Mouse (Mus musculus) C2C12 (cell line): Measurements from ENCODE around the gene Pqlc2. TPM values are rescaled to one million over a fixed set of nuclear protein-coding genes. Genes with fewer than 3 reads are reported as not detected.

Source experiments
- H3K27me3 ChIP-seq: one replicate; pipeline ENCODE4 v1.6.1; 2011; ENCODE audit not compliant: control insufficient read depth, insufficient read depth, insufficient read length
- H3K36me3 ChIP-seq: one replicate; pipeline ENCODE4 v1.6.1; 2011; ENCODE audit not compliant: control insufficient read depth, insufficient read depth
- H3K4me3 ChIP-seq: one replicate; pipeline ENCODE4 v1.5.1; 2011; ENCODE audit warnings: mild to moderate bottlenecking, control low read depth; ENCODE audit not compliant: poor library complexity, insufficient read depth, severe bottlenecking
- H3K79me2 ChIP-seq: one replicate; pipeline ENCODE4 v1.6.1; 2011; ENCODE audit not compliant: control insufficient read depth, insufficient read depth
- H3K79me3 ChIP-seq: one replicate; pipeline ENCODE4 v1.6.1; 2011; ENCODE audit warnings: low read depth, control low read depth
- H3ac ChIP-seq: one replicate; pipeline ENCODE3; 2011; ENCODE audit warnings: low read depth; ENCODE audit not compliant: control insufficient read depth, insufficient read length
- CEBPB ChIP-seq: IDR thresholded peaks from one replicate; pipeline ENCODE4 v1.6.1; 2011; ENCODE audit warnings: low read depth, mild to moderate bottlenecking, control low read depth, moderate library complexity
- CTCF ChIP-seq: IDR thresholded peaks from one replicate; pipeline ENCODE4 v1.5.1; 2011; ENCODE audit not compliant: control insufficient read depth, insufficient read depth, insufficient read length
- FOSL1 ChIP-seq: IDR thresholded peaks from one replicate; pipeline ENCODE4 v1.8.0; 2011; ENCODE audit warnings: mild to moderate bottlenecking, low read length; ENCODE audit not compliant: poor library complexity, insufficient read depth, severe bottlenecking
- MAX ChIP-seq: IDR thresholded peaks from one replicate; pipeline ENCODE4 v1.6.1; 2011; ENCODE audit warnings: mild to moderate bottlenecking, control low read depth
- MYOD1 ChIP-seq: IDR thresholded peaks from one replicate; pipeline ENCODE4 v1.6.1; 2011; ENCODE audit warnings: low read depth; ENCODE audit not compliant: control insufficient read depth, insufficient read length
- MYOG ChIP-seq: IDR thresholded peaks from one replicate; pipeline ENCODE4 v1.6.1; 2011; ENCODE audit not compliant: control insufficient read depth, insufficient read length; ENCODE audit errors: extremely low read depth
- USF1 ChIP-seq: IDR thresholded peaks from one replicate; pipeline ENCODE4 v1.6.1; 2011; ENCODE audit warnings: low read depth, mild to moderate bottlenecking, control low read depth, moderate library complexity
- polyA plus RNA-seq: library from polyadenylated mRNA; unstranded; fragments of >200 nt; fragmentation: generic; extraction: Trizol; gene quantifications from one replicate; pipeline ENCODE4 v1.2.1, GENCODE M21; 2012; ENCODE audit warnings: missing spikeins

The Pqlc2 gene
- polyA plus RNA-seq, 1 experiment, result 6.0 TPM

DNA sequence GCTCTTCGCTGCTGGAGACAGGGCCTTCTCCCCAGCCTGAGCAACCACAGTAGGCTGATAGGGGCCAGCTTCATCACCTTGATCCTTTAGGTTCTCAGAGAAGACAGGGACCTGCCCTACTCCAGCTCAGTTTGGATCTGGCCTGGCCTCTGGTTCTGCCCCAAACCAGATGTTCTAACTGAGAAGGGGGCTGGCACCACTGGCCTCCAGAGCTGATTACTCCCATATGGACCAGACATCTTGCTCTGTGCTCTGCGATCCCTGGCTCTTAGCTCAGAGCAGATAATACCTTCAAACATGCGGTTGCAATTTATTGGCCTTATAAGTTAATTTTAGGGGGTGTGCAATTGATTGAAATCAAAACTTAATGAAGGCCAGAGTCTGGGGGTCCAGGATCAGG lies 43.2 kb downstream of the Pqlc2 start:
- Histone ChIP-seq H3ac (no peak overlapping the region), H3K79me2 (peaks cover 15% of the 10 kb centered on the region), H3K79me3 (peaks cover 5% of the 10 kb centered on the region), H3K27me3 (no peaks in the 10 kb centered on the region), H3K4me3 (no peak overlapping the region), H3K36me3 (peaks cover 51% of the 10 kb centered on the region)
- TF ChIP-seq USF1 (no peak), FOSL1 (no peak), CEBPB (no peak), MYOG (no peak), CTCF (no peak), MAX (no peak), MYOD1 (no peak)

DNA sequence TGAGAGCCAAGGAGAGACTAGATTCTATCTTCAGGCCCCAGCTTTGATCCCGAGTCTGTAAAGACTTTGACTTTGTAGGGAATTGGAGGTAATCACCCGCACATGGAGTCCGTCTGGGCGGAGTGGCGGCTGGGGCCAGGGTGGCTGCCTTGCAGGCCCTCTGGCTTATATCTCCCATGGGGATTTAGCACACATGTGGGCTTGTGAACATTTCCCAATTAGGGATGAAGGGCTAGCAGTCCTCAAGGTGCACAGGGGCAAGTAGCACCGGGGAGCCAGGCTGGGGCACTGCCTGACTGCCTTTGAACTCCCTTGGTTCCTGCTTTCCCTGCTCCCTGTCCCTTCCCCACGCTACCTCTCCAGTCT lies 44.0 kb downstream of the Pqlc2 start:
- peaks cover 9% of the 10 kb centered on the region for H3K79me2 ChIP-seq
- H3ac ChIP-seq, result no peak overlapping the region
- TF ChIP-seq MYOG (no peak), MYOD1 (no peak), CEBPB (no peak), FOSL1 (no peak), CTCF (no peak), USF1 (no peak), MAX (no peak)
- H3K36me3 ChIP-seq, result peaks cover 53% of the 10 kb centered on the region
- H3K27me3 ChIP-seq, result no peaks in the 10 kb centered on the region
- H3K4me3 ChIP-seq, result no peak overlapping the region
- no peaks in the 10 kb centered on the region for H3K79me3 ChIP-seq

DNA sequence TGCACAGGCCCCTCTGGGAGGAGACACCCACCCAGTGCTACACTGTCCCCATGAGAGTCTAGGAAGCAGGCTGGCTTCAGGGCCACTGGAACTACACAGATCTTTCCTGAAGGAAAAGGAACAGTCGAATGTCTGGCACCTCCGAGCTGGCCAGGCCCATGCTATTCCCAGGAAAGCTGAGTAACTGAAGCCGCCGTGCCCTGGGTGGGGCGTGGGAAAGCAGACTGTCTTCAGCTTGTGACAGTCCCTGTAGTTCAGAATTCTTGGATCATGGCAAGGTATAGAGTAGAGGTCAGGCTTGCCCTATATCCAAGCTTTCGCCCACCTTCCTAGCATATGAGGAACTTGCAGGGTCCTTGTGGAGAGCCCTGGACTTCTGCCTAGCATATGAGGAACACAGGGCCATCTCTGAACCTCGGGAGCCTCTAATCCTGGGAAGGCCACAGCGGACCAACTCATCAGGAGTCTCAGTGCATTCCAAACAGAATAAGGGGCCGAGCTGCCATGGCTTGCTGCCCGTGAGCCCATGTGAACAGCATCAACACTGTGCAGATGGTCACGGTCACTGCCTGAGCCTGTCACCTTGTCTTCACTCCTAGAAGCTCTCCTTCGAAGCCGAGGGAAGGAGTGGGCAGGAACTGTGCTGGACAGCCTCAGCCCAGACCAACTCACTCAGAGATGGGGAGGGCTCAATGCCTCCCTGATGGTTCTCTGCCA lies 44.6 kb downstream of the Pqlc2 start:
- no peak for TF ChIP-seq USF1
- TF ChIP-seq CEBPB, result no peak
- no peak for TF ChIP-seq FOSL1
- TF ChIP-seq CTCF, result no peak
- no peak for TF ChIP-seq MYOG
- no peak for TF ChIP-seq MAX
- no peak for TF ChIP-seq MYOD1
- H3K79me3 ChIP-seq, result no peaks in the 10 kb centered on the region
- H3ac ChIP-seq, result no peak overlapping the region
- H3K36me3 ChIP-seq, result peaks cover 58% of the 10 kb centered on the region
- H3K4me3 ChIP-seq, result no peak overlapping the region
- peaks cover 9% of the 10 kb centered on the region for H3K79me2 ChIP-seq
- H3K27me3 ChIP-seq, result no peaks in the 10 kb centered on the region

DNA sequence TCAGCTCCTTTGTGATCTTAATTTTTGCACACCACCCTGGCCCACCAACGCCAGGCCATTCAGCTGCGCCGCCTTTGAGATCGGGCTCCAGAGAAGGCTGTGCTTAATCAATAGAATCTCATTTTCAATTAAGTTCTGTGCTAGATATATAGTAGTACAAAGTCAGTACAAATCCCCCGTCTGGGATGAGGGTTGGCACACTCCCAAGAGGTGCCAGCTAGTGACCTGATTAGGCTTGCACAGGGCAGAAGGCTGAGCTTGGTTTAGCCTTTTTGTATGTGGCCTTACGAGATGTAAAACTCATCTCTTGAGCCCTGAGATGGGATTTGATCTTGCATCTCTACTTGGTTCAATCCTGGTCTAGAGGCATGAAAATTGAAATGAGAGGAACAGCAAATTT lies 47.5 kb downstream of the Pqlc2 start:
- no peaks in the 10 kb centered on the region for H3K79me3 ChIP-seq
- H3K4me3 ChIP-seq, result no peak overlapping the region
- peaks cover 70% of the 10 kb centered on the region for H3K36me3 ChIP-seq
- TF ChIP-seq CTCF (no peak), MYOD1 (no peak), USF1 (no peak), MAX (no peak), MYOG (no peak), FOSL1 (no peak), CEBPB (no peak)
- no peaks in the 10 kb centered on the region for H3K27me3 ChIP-seq
- H3K79me2 ChIP-seq, result peaks cover 4% of the 10 kb centered on the region
- H3ac ChIP-seq, result no peak overlapping the region

DNA sequence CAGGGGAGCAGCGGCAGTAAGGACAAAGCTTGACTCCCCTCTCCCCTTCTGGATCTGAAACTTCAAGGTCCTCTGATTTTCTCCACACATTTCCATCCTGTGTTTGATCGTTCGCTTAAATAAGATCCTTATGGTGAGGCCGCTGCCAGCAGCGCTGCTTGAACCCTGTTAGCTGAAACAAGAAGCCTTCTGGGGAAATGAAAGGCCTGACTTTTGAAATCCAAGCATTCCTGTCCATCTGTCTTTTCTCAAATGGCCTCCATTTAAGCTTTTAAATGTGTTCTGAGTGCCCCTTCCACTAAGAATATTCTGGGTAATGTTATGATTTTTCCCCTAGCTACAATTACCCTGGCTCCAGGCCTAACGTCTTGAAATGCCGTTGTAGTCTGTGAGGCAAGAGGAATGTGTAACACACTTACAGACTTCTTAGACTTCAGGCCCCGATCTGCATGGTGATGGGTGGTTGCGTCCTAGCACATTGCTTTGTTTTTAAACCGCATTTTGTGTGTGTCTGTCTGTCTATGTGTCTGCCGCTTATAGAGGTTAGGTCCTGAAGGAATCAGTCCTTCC lies 51.1 kb downstream of the Pqlc2 start:
- no peaks in the 10 kb centered on the region for H3K27me3 ChIP-seq
- peaks cover 31% of the 10 kb centered on the region for H3K79me2 ChIP-seq
- H3ac ChIP-seq, result no peak overlapping the region
- no peak overlapping the region for H3K4me3 ChIP-seq
- H3K79me3 ChIP-seq, result peaks cover 13% of the 10 kb centered on the region
- TF ChIP-seq MAX (no peak), CEBPB (no peak), MYOG (no peak), FOSL1 (no peak), USF1 (no peak), CTCF (no peak), MYOD1 (no peak)
- peaks cover 73% of the 10 kb centered on the region for H3K36me3 ChIP-seq
